Mouse (Mus musculus) MEL (cell line): Measurements from ENCODE around the gene Olfr458. TPM values are rescaled to one million over a fixed set of nuclear protein-coding genes. Genes with fewer than 3 reads are reported as not detected.

Experiments
- DNase-seq: peaks from one replicate; pipeline ENCODE4 v3.0.0; 2011; ENCODE audit warnings: low read depth, low spot score
- H3K27ac ChIP-seq: 2 replicates; pipeline ENCODE4 v1.5.1; 2012; ENCODE audit warnings: low read depth, mild to moderate bottlenecking, control low read depth, low read length, moderate library complexity; ENCODE audit not compliant: control insufficient read depth
- H3K27me3 ChIP-seq, 2 experiments: fragments of 150-350 bp in 1 of 2; sonication (generic) in 1 of 2; 2 replicates each; pipeline ENCODE4 v1.6.1; 2012; ENCODE audit warnings: low read length in 2 of 2, mild to moderate bottlenecking in 2 of 2, improper control_type of control experiment in 1 of 2, moderate library complexity in 1 of 2; ENCODE audit not compliant: insufficient read depth in 2 of 2, control insufficient read depth in 1 of 2
- H3K36me3 ChIP-seq, 2 experiments: 2 replicates each; pipeline ENCODE4 v1.6.1; 2012 to 2014; ENCODE audit warnings: low read length in 2 of 2, improper control_type of control experiment in 1 of 2, inconsistent platforms in 1 of 2, mild to moderate bottlenecking in 1 of 2; ENCODE audit not compliant: insufficient read depth in 2 of 2, control insufficient read depth in 1 of 2
- H3K4me1 ChIP-seq, 2 experiments: fragments of 150-350 bp in 1 of 2; sonication (generic) in 1 of 2; 2 replicates each; pipeline ENCODE4 v1.6.1; 2012; ENCODE audit warnings: low read length in 2 of 2, improper control_type of control experiment in 1 of 2, mild to moderate bottlenecking in 1 of 2; ENCODE audit not compliant: insufficient read depth in 2 of 2, control insufficient read depth in 1 of 2
- H3K4me3 ChIP-seq, 2 experiments: fragments of 150-350 bp in 1 of 2; sonication (generic) in 1 of 2; 2 replicates each; pipeline ENCODE4 v1.5.1; 2012; ENCODE audit warnings: low read depth in 2 of 2, low read length in 2 of 2, mild to moderate bottlenecking in 2 of 2, moderate library complexity in 2 of 2, control low read depth in 1 of 2, improper control_type of control experiment in 1 of 2; ENCODE audit not compliant: control insufficient read depth in 1 of 2, insufficient read depth in 1 of 2
- H3K79me2 ChIP-seq: 2 replicates; pipeline ENCODE4 v1.6.1; 2012; ENCODE audit warnings: mild to moderate bottlenecking, low read length, moderate library complexity; ENCODE audit not compliant: control insufficient read depth, poor library complexity, insufficient read depth
- H3K9ac ChIP-seq: 2 replicates; pipeline ENCODE4 v1.6.1; 2012; ENCODE audit warnings: low read depth, mild to moderate bottlenecking, control low read depth, low read length, moderate library complexity; ENCODE audit not compliant: control insufficient read depth, poor library complexity, severe bottlenecking
- H3K9me3 ChIP-seq: fragments of 150-350 bp; sonication (generic); replicated peaks from 2 replicates; pipeline ENCODE4 v1.6.1; 2012; ENCODE audit warnings: mild to moderate bottlenecking, low read length, improper control_type of control experiment, moderate library complexity; ENCODE audit not compliant: insufficient read depth
- CHD1 ChIP-seq: IDR thresholded peaks from 2 replicates; pipeline ENCODE4 v1.6.1; 2012; ENCODE audit warnings: low read depth, mild to moderate bottlenecking, inconsistent platforms, low read length, improper control_type of control experiment
- GABPA ChIP-seq: IDR thresholded peaks from 2 replicates; pipeline ENCODE4 v1.6.1; 2012; ENCODE audit warnings: low read depth, mild to moderate bottlenecking, inconsistent platforms, low read length, improper control_type of control experiment, moderate library complexity
- KAT2A ChIP-seq: conservative IDR thresholded peaks from 2 replicates; pipeline ENCODE4 v1.6.1; 2012; ENCODE audit warnings: low read depth, low read length, improper control_type of control experiment, inconsistent platforms
- MAFK ChIP-seq: IDR thresholded peaks from 2 replicates; pipeline ENCODE4 v1.6.1; 2011; ENCODE audit warnings: low read depth, mild to moderate bottlenecking, low read length, improper control_type of control experiment, borderline replicate concordance
- MAZ ChIP-seq: IDR thresholded peaks from 2 replicates; pipeline ENCODE4 v1.6.1; 2012; ENCODE audit warnings: low read depth, mild to moderate bottlenecking, inconsistent platforms, low read length, improper control_type of control experiment
- MYB ChIP-seq: IDR thresholded peaks from 2 replicates; pipeline ENCODE4 v1.6.1; 2011; ENCODE audit warnings: mild to moderate bottlenecking, low read depth, low read length, improper control_type of control experiment
- MYC ChIP-seq: IDR thresholded peaks from 2 replicates; pipeline ENCODE4 v1.6.1; 2011; ENCODE audit warnings: low read depth, mild to moderate bottlenecking, low read length, improper control_type of control experiment, moderate library complexity
- NELFE ChIP-seq: IDR thresholded peaks from 2 replicates; pipeline ENCODE4 v1.6.1; 2011; ENCODE audit warnings: low read depth, low read length, improper control_type of control experiment
- POLR2AphosphoS2 ChIP-seq: IDR thresholded peaks from 2 replicates; pipeline ENCODE4 v1.6.1; 2011; ENCODE audit warnings: low read length, improper control_type of control experiment
- RCOR1 ChIP-seq: IDR thresholded peaks from 2 replicates; pipeline ENCODE4 v1.6.1; 2012; ENCODE audit warnings: low read depth, mild to moderate bottlenecking, inconsistent platforms, low read length, improper control_type of control experiment
- SIN3A ChIP-seq: IDR thresholded peaks from 2 replicates; pipeline ENCODE4 v1.6.1; 2012; ENCODE audit warnings: low read length, improper control_type of control experiment, inconsistent platforms
- UBTF ChIP-seq: IDR thresholded peaks from 2 replicates; pipeline ENCODE4 v1.6.1; 2012; ENCODE audit warnings: low read depth, mild to moderate bottlenecking, inconsistent platforms, low read length, improper control_type of control experiment, moderate library complexity, borderline replicate concordance; ENCODE audit not compliant: insufficient read depth
- USF1 ChIP-seq: IDR thresholded peaks from 2 replicates; pipeline ENCODE4 v1.6.1; 2014; ENCODE audit warnings: low read depth, mild to moderate bottlenecking, inconsistent platforms, low read length, improper control_type of control experiment, moderate library complexity
- USF2 ChIP-seq, 2 experiments: IDR thresholded peaks; 2 replicates each; pipeline ENCODE4 v1.6.1; 2011 to 2012; ENCODE audit warnings: improper control_type of control experiment in 2 of 2, low read length in 2 of 2, borderline replicate concordance in 1 of 2, inconsistent platforms in 1 of 2, low read depth in 1 of 2, mild to moderate bottlenecking in 1 of 2; ENCODE audit not compliant: insufficient read depth in 1 of 2
- ZC3H11A ChIP-seq: IDR thresholded peaks from 2 replicates; pipeline ENCODE4 v1.6.1; 2012; ENCODE audit warnings: low read depth, mild to moderate bottlenecking, inconsistent platforms, low read length, improper control_type of control experiment
- ZMIZ1 ChIP-seq: IDR thresholded peaks from 2 replicates; pipeline ENCODE4 v1.6.1; 2012; ENCODE audit warnings: low read depth, mild to moderate bottlenecking, inconsistent platforms, low read length, improper control_type of control experiment, moderate library complexity
- ZNF384 ChIP-seq: IDR thresholded peaks from 2 replicates; pipeline ENCODE4 v1.6.1; 2012; ENCODE audit warnings: low read depth, mild to moderate bottlenecking, inconsistent platforms, low read length, improper control_type of control experiment
- polyA plus RNA-seq, 2 experiments: library from polyadenylated mRNA; stranded (reverse) in 1 of 2; unstranded in 1 of 2; fragments of >175 nt in 1 of 2; fragments of >200 nt in 1 of 2; gene quantifications; 2 replicates each; pipeline versions ENCODE4 v1.2.1 to v1.2.4; 2012; ENCODE audit warnings: low replicate concordance in 2 of 2, low read depth in 1 of 2; ENCODE audit not compliant: insufficient read length in 2 of 2, insufficient read depth in 1 of 2, missing spikeins in 1 of 2
- total RNA-seq: library from RNA; depleted of rRNA; stranded (reverse); fragments of 300-350 nt; gene quantifications from 2 replicates; pipeline ENCODE4 v1.2.3, GENCODE M21; 2012

Olfr458 gene
- total and polyA plus RNA-seq, 3 experiments: not detected

DNA sequence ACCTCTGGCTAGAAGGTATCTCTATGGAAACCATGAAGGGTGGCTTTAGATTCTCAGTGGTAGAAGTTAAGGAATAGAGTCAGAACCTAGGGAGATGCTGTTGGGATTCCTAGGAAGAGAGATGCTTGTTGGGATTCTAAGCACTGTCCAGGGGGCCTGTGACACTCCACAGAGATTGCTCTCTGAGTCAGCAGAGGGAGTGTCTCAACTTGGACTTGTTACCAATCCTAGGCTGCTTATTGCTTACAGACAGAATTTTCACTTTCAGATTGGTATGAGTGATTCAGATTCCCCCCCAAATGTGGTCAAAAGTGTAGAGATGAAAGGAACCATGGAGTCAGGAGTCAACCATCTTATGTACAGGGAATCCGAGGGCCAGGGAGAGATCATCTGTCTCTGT is 24.7 kb upstream of the Olfr458 start:
- H3K9me3 ChIP-seq: no peaks in the 10 kb centered on the region
- H3K4me3 ChIP-seq: no peak overlapping the region
- no peak for DNase-seq
- H3K27ac ChIP-seq: no peak overlapping the region
- no peaks in the 10 kb centered on the region for H3K79me2 ChIP-seq
- no peaks in the 10 kb centered on the region for H3K36me3 ChIP-seq
- TF ChIP-seq NELFE (no peak), CHD1 (no peak), MYB (no peak), ZNF384 (no peak), MYC (no peak), USF2 (IDR thresholded peaks at IDR 0.05; ENCODE audit: borderline replicate concordance in 1 of 2, insufficient read depth in 1 of 2, low read depth in 1 of 2, low read length in 2 of 2) (no peak), ZC3H11A (no peak), KAT2A (no peak)
- no peak overlapping the region for H3K9ac ChIP-seq
- H3K27me3 ChIP-seq: no peaks in the 10 kb centered on the region
- no peaks in the 10 kb centered on the region for H3K4me1 ChIP-seq

DNA sequence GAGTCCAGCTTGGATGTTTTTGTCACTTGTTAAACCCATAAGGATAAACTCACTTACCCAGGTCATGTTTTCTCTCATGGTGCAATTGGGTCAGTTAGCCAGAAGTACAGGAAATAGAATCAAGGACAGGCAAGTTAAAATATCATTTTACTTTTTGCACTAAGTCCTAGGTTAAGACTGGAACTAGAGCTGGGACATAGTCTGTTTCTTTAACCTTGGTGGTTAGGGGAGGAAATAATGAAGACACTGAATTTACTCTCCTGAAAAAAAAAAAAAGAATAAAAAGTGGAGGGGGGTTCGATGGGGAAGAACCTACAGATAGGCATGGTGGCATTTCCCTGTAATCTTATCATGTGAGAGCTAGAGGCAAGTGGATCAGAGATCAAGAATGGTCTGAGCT is 22.1 kb upstream of the Olfr458 start, which contains the start of gene Olfr456:
Olfr456 (minus strand) TSS at position 101 of the 400 bp plus-strand sequence.
- Histone ChIP-seq H3K79me2 (no peaks in the 10 kb centered on the region), H3K27ac (no peak within 1 kb of the TSS), H3K9ac (no peak within 1 kb of the TSS), H3K9me3 (no peaks in the 10 kb centered on the region), H3K4me1 (no peaks in the 10 kb centered on the region), H3K4me3 (no peak within 1 kb of the TSS), H3K27me3 (no peaks in the 10 kb centered on the region), H3K36me3 (no peaks in the 10 kb centered on the region)
- no peak for DNase-seq
- TF ChIP-seq MYC: no peak
- no peak for TF ChIP-seq RCOR1
- TF ChIP-seq MAFK: no peak
- no peak for TF ChIP-seq MYB
- no peak for TF ChIP-seq ZMIZ1
- TF ChIP-seq SIN3A: no peak
- TF ChIP-seq USF1: no peak
- no peak for TF ChIP-seq POLR2AphosphoS2
- TF ChIP-seq UBTF: no peak
- TF ChIP-seq GABPA: no peak
- TF ChIP-seq MAZ: no peak
